Mouse (Mus musculus): ENCODE measurements around the gene Ccdc117.
"Not testable (repeated sequence)": the region's sequence is repeated elsewhere in the genome, so short reads cannot be mapped to it uniquely, and the experiment has no call there.

The Ccdc117 gene

GRCm38 (mm10) chr11:5541799-5542481, at the start of gene Ccdc117:
TSS of gene Ccdc117 (minus strand) at chr11:5542187.
- DNase-seq = peak; percentile 87

GRCm38 (mm10) chr11:5575046-5575445, 33.1 kb upstream of the Ccdc117 start:
- DNase-seq = no peak

- DNase-seq = no peak
Measured at GRCm38 (mm10) chr11:5573821-5574220, 31.8 kb upstream of the Ccdc117 start.

GRCm38 (mm10) chr11:5571856-5572255, 29.9 kb upstream of the Ccdc117 start:
- DNase-seq = no peak

- no peak for DNase-seq
Measured at GRCm38 (mm10) chr11:5569474-5569873, 27.5 kb upstream of the Ccdc117 start, which contains the start of gene Ankrd36. TSS of gene Ankrd36 (plus strand) at chr11:5569684.

- DNase-seq = no peak
Measured at GRCm38 (mm10) chr11:5568082-5568481, 26.1 kb upstream of the Ccdc117 start.

GRCm38 (mm10) chr11:5567654-5568053, 25.7 kb upstream of the Ccdc117 start:
- DNase-seq = no peak

- DNase-seq = no peak
Measured at GRCm38 (mm10) chr11:5566506-5566905, 24.5 kb upstream of the Ccdc117 start.

- no peak for DNase-seq
Measured at GRCm38 (mm10) chr11:5565596-5565995, 23.6 kb upstream of the Ccdc117 start.

GRCm38 (mm10) chr11:5563898-5564297, 21.9 kb upstream of the Ccdc117 start:
- no peak for DNase-seq

- no peak for DNase-seq
Measured at GRCm38 (mm10) chr11:5562625-5563268, 20.8 kb upstream of the Ccdc117 start.

- no peak for DNase-seq
Measured at GRCm38 (mm10) chr11:5560273-5560672, 18.3 kb upstream of the Ccdc117 start.

GRCm38 (mm10) chr11:5551931-5552330, 9.9 kb upstream of the Ccdc117 start:
- DNase-seq = no peak

- DNase-seq = no peak
Measured at GRCm38 (mm10) chr11:5551430-5551829, 9.4 kb upstream of the Ccdc117 start.

- no peak for DNase-seq
Measured at GRCm38 (mm10) chr11:5546693-5547092, 4.7 kb upstream of the Ccdc117 start.

GRCm38 (mm10) chr11:5545457-5545856, 3.5 kb upstream of the Ccdc117 start:
- DNase-seq = no peak

- not testable (repeated sequence) for DNase-seq
Measured at GRCm38 (mm10) chr11:5544709-5545108, 2.7 kb upstream of the Ccdc117 start.

- DNase-seq = no peak
Measured at GRCm38 (mm10) chr11:5543281-5543680, 1.3 kb upstream of the Ccdc117 start.

- DNase-seq = no peak
Measured at GRCm38 (mm10) chr11:5542482-5543185, 647 bp upstream of the Ccdc117 start.

- DNase-seq = no peak
Measured at GRCm38 (mm10) chr11:5541230-5541798, 673 bp downstream of the Ccdc117 start.

GRCm38 (mm10) chr11:5540331-5540730, 1.7 kb downstream of the Ccdc117 start:
- no peak for DNase-seq

- DNase-seq = not testable (repeated sequence)
Measured at GRCm38 (mm10) chr11:5537454-5537853, 4.5 kb downstream of the Ccdc117 start.

- no peak for DNase-seq
Measured at GRCm38 (mm10) chr11:5533108-5533507, 8.9 kb downstream of the Ccdc117 start.

- no peak for DNase-seq
Measured at GRCm38 (mm10) chr11:5530717-5531116, 11.3 kb downstream of the Ccdc117 start.

Data from cerebellum, adult 8-10 months (tissue).